Mouse (Mus musculus): ENCODE measurements at regions not wholly inside any gene's neighbourhood (a gene's known extent, or its start where the extent isn't known, plus 50 kb on each side); places are given as distances from the start of the nearest gene placed in this dataset.

DNA sequence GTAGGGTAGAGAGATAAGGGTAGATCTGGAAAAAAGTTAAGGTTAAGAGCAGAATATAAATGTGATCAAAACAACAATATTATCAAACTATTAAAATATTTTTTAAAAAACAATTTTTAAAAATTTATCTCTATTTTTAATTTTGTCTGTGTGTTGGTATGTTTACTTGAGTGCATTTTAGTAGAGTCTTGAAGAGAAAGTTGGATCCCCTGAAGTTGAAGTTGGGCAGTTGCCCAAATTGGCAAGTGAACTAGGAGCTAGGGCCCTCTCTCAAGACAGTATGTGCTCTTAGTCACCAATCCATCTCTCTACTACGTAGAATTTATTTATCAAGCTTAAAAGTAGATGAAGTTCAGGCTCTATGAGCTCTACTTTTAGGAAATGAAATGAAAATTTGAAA, 59.9 kb downstream of the Adamts1 start:
- ATAC-seq (replicated peaks; ENCODE audit: low FRiP score, low TSS enrichment, low read depth), result no peak
- no peak overlapping the region for H3K27ac ChIP-seq (ENCODE audit: low read depth)
- no peak overlapping the region for H3K4me3 ChIP-seq (ENCODE audit: low read depth, low read length)
- 86% methylated on average over 1 of the region's 1 CpGs for WGBS
- no peaks in the 10 kb centered on the region for H3K4me1 ChIP-seq (replicated peaks; ENCODE audit: control insufficient read depth, insufficient read depth, low read length)
- no peak overlapping the region for H3K4me2 ChIP-seq (ENCODE audit: low read length)
- no peaks in the 10 kb centered on the region for H3K36me3 ChIP-seq (ENCODE audit: control insufficient read depth, insufficient read depth, low read length)
- H3K27me3 ChIP-seq (replicated peaks; ENCODE audit: control insufficient read depth, insufficient read depth, low read length), result no peaks in the 10 kb centered on the region
- no peak overlapping the region for H3K9ac ChIP-seq (ENCODE audit: low read length)
- no peaks in the 10 kb centered on the region for H3K9me3 ChIP-seq (ENCODE audit: control insufficient read depth, low read length)
- no peak for DNase-seq (ENCODE audit: low spot score)

DNA sequence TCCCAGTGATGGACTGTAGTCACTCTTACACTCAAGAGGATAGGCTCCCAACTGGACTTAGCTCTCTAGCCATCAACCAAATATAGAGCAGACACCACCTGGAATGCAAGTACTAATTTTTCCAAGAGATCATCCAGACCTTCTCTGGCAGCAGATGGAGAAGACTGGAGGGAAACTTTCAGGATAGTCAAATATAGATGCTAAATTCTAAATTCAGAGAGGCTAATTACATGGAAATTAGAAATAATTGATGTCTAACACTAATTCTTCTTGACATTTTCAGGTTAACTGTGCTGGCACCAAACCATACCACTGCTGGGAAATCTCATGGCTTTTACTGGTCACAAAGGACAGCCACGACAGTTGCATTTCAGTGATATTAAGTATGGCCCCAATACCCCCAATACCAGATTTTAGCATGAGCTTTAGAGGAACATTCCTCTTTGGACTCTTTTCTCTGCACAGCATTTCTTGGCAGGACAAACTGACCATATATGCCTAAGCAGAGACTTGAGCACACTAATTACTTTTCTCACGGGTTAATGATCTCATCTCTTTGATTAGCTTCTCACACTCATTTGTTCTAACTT, 64.2 kb downstream of the Adamts1 start:
- Histone ChIP-seq H3K9me3 (ENCODE audit: control insufficient read depth, low read length) (no peaks in the 10 kb centered on the region), H3K4me1 (replicated peaks; ENCODE audit: control insufficient read depth, insufficient read depth, low read length) (no peaks in the 10 kb centered on the region), H3K4me2 (ENCODE audit: low read length) (no peak overlapping the region), H3K36me3 (ENCODE audit: control insufficient read depth, insufficient read depth, low read length) (no peaks in the 10 kb centered on the region), H3K27me3 (replicated peaks; ENCODE audit: control insufficient read depth, insufficient read depth, low read length) (no peaks in the 10 kb centered on the region), H3K9ac (ENCODE audit: low read length) (no peak overlapping the region), H3K4me3 (ENCODE audit: low read depth, low read length) (no peak overlapping the region), H3K27ac (ENCODE audit: low read depth) (no peak overlapping the region)
- ATAC-seq (replicated peaks; ENCODE audit: low FRiP score, low TSS enrichment, low read depth) (no peak), DNase-seq (ENCODE audit: low spot score) (no peak)
- 87% methylated on average over 2 of the region's 2 CpGs for WGBS

DNA sequence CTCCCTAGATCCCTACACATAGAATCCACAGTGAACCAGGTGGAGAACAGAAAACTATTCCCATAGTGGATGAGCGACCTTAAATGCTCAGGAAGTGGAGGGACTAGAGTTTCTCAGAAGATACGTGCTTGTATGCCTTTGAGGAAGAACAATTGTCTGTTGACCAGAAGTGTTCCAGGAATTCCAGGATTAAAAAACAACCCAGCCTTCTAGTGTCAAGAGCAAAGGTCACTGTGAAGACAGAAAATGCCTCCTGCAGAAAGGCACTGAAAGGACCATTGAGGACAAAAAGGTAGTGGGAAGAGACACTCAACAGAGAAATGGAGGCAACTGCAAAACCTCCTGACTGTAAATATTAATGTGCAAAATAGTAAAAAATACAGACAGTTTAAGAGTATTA, 74.9 kb downstream of the Adamts1 start:
- Histone ChIP-seq H3K9me3 (ENCODE audit: control insufficient read depth, low read length) (no peaks in the 10 kb centered on the region), H3K4me3 (ENCODE audit: low read depth, low read length) (no peak overlapping the region), H3K4me1 (replicated peaks; ENCODE audit: control insufficient read depth, insufficient read depth, low read length) (no peaks in the 10 kb centered on the region), H3K27ac (ENCODE audit: low read depth) (no peak overlapping the region), H3K9ac (ENCODE audit: low read length) (no peak overlapping the region), H3K27me3 (replicated peaks; ENCODE audit: control insufficient read depth, insufficient read depth, low read length) (no peaks in the 10 kb centered on the region), H3K4me2 (ENCODE audit: low read length) (no peak overlapping the region), H3K36me3 (ENCODE audit: control insufficient read depth, insufficient read depth, low read length) (no peaks in the 10 kb centered on the region)
- ATAC-seq (replicated peaks; ENCODE audit: low FRiP score, low TSS enrichment, low read depth) (no peak), DNase-seq (ENCODE audit: low spot score) (no peak)
- WGBS, result 66% methylated on average over 2 of the region's 2 CpGs

DNA sequence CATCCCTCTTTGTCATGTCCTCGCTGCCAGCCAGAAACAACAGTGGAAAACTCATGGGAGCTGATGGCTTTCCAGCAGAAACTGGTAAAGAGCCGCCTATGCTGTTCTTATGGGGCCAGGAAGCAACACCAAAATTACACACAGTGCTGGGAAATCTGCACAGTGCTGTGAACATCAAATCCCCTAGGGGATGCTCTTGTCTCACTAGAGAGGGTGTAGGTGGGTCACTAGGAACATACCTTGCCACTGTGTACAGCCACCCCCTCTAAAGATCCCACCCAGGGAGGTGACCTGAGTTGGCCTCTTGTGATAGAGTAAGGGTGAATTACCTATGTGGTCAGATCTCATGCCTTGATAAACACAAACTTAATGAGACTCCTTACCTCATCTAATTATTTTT, 80.9 kb downstream of the Adamts1 start:
- Histone ChIP-seq H3K9me3 (ENCODE audit: control insufficient read depth, low read length) (no peaks in the 10 kb centered on the region), H3K27me3 (replicated peaks; ENCODE audit: control insufficient read depth, insufficient read depth, low read length) (no peaks in the 10 kb centered on the region), H3K4me1 (replicated peaks; ENCODE audit: control insufficient read depth, insufficient read depth, low read length) (no peaks in the 10 kb centered on the region), H3K36me3 (ENCODE audit: control insufficient read depth, insufficient read depth, low read length) (no peaks in the 10 kb centered on the region), H3K27ac (ENCODE audit: low read depth) (no peak overlapping the region), H3K4me3 (ENCODE audit: low read depth, low read length) (no peak overlapping the region), H3K9ac (ENCODE audit: low read length) (no peak overlapping the region), H3K4me2 (ENCODE audit: low read length) (no peak overlapping the region)
- ATAC-seq (replicated peaks; ENCODE audit: low FRiP score, low TSS enrichment, low read depth) (no peak), DNase-seq (ENCODE audit: low spot score) (no peak)
- WGBS, result 66% methylated on average over 2 of the region's 2 CpGs

DNA sequence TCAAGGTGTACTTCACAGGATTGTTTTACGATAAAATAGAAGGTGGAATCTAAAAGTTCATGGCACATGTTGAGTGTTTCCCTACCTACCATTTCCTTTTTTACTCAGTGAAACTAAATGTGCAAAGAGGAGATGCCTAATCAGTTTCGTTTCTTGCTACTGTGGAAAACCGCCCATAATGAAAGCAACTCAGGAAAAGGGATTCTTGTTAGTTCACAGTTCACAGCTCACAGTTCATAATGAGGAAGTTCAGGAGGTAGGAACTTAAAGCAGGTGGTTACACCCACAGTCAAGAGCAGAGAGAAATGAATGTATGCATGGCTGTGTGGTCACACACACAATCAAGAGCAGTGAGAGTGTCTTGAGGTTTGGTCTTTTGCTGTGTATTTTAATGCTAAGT, 90.6 kb downstream of the Adamts1 start:
- no peak for DNase-seq (ENCODE audit: low spot score)
- no peak for ATAC-seq (replicated peaks; ENCODE audit: low FRiP score, low TSS enrichment, low read depth)
- 83% methylated on average over 3 of the region's 3 CpGs for WGBS
- H3K4me3 ChIP-seq (ENCODE audit: low read depth, low read length), result no peak overlapping the region
- H3K4me1 ChIP-seq (replicated peaks; ENCODE audit: control insufficient read depth, insufficient read depth, low read length), result no peaks in the 10 kb centered on the region
- no peaks in the 10 kb centered on the region for H3K27me3 ChIP-seq (replicated peaks; ENCODE audit: control insufficient read depth, insufficient read depth, low read length)
- H3K27ac ChIP-seq (ENCODE audit: low read depth), result no peak overlapping the region
- H3K9me3 ChIP-seq (ENCODE audit: control insufficient read depth, low read length), result no peaks in the 10 kb centered on the region
- H3K4me2 ChIP-seq (ENCODE audit: low read length), result no peak overlapping the region
- H3K36me3 ChIP-seq (ENCODE audit: control insufficient read depth, insufficient read depth, low read length), result no peaks in the 10 kb centered on the region
- no peak overlapping the region for H3K9ac ChIP-seq (ENCODE audit: low read length)

DNA sequence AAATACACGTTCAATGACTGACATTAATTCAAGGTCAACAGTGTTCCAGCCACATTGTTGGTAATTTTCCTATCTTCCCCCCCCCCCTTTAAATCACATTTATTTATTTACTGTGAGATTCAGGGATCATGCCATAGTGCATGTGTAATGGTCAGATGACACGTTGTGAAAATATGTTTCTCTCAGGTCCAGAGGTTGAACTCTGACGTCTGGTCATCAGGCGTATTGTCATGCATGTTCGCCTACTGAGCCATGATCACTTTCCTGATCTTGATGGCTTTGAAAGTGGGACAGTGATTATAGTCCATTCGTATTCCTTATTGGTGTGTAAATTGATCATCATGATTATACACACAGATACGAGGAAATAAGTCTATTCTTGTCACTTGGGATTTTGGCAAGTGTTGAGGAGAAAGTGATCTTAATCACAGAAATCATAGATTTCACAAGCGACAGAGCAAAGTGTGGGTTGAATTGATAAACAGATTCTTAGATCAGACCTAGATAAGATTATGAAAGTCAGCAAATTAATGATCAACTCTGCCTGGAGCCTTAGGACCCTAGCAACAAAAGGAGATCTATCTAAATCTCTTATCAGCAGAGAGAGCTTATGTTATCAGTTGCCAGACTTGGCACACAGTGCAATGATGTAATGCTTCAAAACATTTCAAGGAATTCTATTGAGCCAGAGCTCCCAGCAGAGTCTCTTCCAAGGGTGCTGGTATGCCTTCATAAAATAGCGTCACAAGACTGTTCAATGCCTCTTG, 98.5 kb downstream of the Adamts1 start:
- no peaks in the 10 kb centered on the region for H3K4me1 ChIP-seq (replicated peaks; ENCODE audit: control insufficient read depth, insufficient read depth, low read length)
- H3K9me3 ChIP-seq (ENCODE audit: control insufficient read depth, low read length), result no peaks in the 10 kb centered on the region
- H3K36me3 ChIP-seq (ENCODE audit: control insufficient read depth, insufficient read depth, low read length), result no peaks in the 10 kb centered on the region
- H3K27ac ChIP-seq (ENCODE audit: low read depth), result no peak overlapping the region
- ATAC-seq (replicated peaks; ENCODE audit: low FRiP score, low TSS enrichment, low read depth) (no peak), DNase-seq (ENCODE audit: low spot score) (no peak)
- no peaks in the 10 kb centered on the region for H3K27me3 ChIP-seq (replicated peaks; ENCODE audit: control insufficient read depth, insufficient read depth, low read length)
- no peak overlapping the region for H3K4me3 ChIP-seq (ENCODE audit: low read depth, low read length)
- no peak overlapping the region for H3K4me2 ChIP-seq (ENCODE audit: low read length)
- WGBS, result 69% methylated on average over 9 of the region's 9 CpGs
- H3K9ac ChIP-seq (ENCODE audit: low read length), result no peak overlapping the region

DNA sequence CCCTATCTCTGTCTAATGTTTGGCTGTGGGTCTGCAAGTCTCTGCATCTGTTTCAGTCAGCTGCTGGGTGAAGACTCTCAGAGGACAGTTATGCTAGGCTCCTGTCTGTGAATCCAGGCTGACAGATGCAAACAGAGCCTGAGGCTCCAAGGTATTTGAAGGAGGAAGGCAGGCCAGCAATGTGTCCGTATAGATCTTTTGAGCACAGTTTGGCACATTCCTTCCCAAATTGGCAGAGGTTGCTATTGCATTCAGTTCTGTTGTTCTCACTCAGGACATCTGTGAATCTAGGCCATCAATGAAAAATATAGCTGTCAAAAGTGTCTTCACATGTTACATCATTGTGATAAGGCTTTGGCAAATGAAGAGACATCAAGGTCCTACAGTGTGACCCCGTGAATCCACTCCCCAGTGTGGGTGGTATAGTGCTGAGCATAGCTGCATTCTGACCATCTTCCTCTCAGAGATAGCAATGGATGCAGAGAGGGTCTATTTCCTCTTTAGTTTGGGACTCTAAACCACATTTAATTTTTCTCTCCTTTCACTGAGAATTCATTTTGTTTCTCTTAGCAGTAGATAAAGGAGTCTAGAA, 99.9 kb downstream of the Adamts1 start:
- Histone ChIP-seq H3K27ac (ENCODE audit: low read depth) (no peak overlapping the region), H3K9ac (ENCODE audit: low read length) (no peak overlapping the region), H3K9me3 (ENCODE audit: control insufficient read depth, low read length) (no peaks in the 10 kb centered on the region), H3K36me3 (ENCODE audit: control insufficient read depth, insufficient read depth, low read length) (no peaks in the 10 kb centered on the region), H3K27me3 (replicated peaks; ENCODE audit: control insufficient read depth, insufficient read depth, low read length) (no peaks in the 10 kb centered on the region), H3K4me2 (ENCODE audit: low read length) (no peak overlapping the region), H3K4me1 (replicated peaks; ENCODE audit: control insufficient read depth, insufficient read depth, low read length) (no peaks in the 10 kb centered on the region), H3K4me3 (ENCODE audit: low read depth, low read length) (no peak overlapping the region)
- DNase-seq (ENCODE audit: low spot score) (no peak), ATAC-seq (replicated peaks; ENCODE audit: low FRiP score, low TSS enrichment, low read depth) (no peak)
- 87% methylated on average over 2 of the region's 2 CpGs for WGBS

DNA sequence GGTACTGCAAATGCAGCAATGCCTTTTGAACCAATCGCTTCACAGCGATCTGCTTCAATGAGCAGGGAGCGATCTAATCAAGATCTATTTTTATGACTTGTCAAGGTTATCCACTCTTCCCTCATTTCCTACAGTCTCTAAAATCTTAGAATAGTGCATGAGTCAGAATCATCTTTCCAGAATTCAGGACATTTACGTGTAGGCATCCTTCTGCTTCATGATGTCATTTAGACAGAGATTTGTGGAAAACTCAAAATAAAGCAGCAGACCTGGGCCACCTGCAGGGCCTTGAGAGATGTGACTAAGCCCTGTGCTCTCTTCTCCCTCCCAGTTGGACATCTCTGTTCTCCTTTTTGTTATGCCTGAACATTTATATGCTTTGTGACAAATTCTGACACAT, 103.6 kb downstream of the Adamts1 start:
- H3K27me3 ChIP-seq (replicated peaks; ENCODE audit: control insufficient read depth, insufficient read depth, low read length), result no peaks in the 10 kb centered on the region
- ATAC-seq (replicated peaks; ENCODE audit: low FRiP score, low TSS enrichment, low read depth) (no peak), DNase-seq (ENCODE audit: low spot score) (no peak)
- no peak overlapping the region for H3K4me2 ChIP-seq (ENCODE audit: low read length)
- no peak overlapping the region for H3K27ac ChIP-seq (ENCODE audit: low read depth)
- WGBS, result 66% methylated on average over 4 of the region's 4 CpGs
- no peak overlapping the region for H3K9ac ChIP-seq (ENCODE audit: low read length)
- H3K4me3 ChIP-seq (ENCODE audit: low read depth, low read length), result no peak overlapping the region
- H3K9me3 ChIP-seq (ENCODE audit: control insufficient read depth, low read length), result no peaks in the 10 kb centered on the region
- no peaks in the 10 kb centered on the region for H3K36me3 ChIP-seq (ENCODE audit: control insufficient read depth, insufficient read depth, low read length)
- no peaks in the 10 kb centered on the region for H3K4me1 ChIP-seq (replicated peaks; ENCODE audit: control insufficient read depth, insufficient read depth, low read length)

DNA sequence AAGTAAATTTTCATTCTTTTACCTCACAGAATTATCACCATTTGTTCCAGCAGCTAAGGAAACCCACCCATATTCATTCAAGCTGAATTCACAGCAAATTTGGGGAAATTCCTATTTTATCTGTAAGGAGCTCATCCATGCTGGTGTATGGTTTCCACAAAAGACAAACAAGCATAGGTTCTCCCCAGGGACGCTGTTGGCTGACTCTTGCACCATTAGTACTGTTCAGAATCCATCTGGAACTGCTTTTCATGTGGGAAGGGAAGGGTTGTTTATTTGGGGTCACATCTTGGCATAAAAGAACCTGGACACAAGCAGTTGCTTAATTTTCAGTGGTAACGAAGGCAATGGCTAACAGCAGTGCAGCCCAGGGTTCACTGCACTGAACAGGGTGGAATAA, 120.2 kb downstream of the Adamts1 start:
- Histone ChIP-seq H3K36me3 (ENCODE audit: control insufficient read depth, insufficient read depth, low read length) (no peaks in the 10 kb centered on the region), H3K27ac (ENCODE audit: low read depth) (no peak overlapping the region), H3K9me3 (ENCODE audit: control insufficient read depth, low read length) (no peaks in the 10 kb centered on the region), H3K27me3 (replicated peaks; ENCODE audit: control insufficient read depth, insufficient read depth, low read length) (no peaks in the 10 kb centered on the region), H3K4me3 (ENCODE audit: low read depth, low read length) (no peak overlapping the region), H3K4me2 (ENCODE audit: low read length) (no peak overlapping the region), H3K4me1 (replicated peaks; ENCODE audit: control insufficient read depth, insufficient read depth, low read length) (peaks cover 4% of the 10 kb centered on the region; the same call in 1 of the 2 replicates), H3K9ac (ENCODE audit: low read length) (no peak overlapping the region)
- DNase-seq (ENCODE audit: low spot score) (no peak), ATAC-seq (replicated peaks; ENCODE audit: low FRiP score, low TSS enrichment, low read depth) (no peak)
- WGBS, result 70% methylated on average over 2 of the region's 2 CpGs
